Comparison of ENCODE assay signal across 8 mouse cellular contexts in the genomic region with DNA sequence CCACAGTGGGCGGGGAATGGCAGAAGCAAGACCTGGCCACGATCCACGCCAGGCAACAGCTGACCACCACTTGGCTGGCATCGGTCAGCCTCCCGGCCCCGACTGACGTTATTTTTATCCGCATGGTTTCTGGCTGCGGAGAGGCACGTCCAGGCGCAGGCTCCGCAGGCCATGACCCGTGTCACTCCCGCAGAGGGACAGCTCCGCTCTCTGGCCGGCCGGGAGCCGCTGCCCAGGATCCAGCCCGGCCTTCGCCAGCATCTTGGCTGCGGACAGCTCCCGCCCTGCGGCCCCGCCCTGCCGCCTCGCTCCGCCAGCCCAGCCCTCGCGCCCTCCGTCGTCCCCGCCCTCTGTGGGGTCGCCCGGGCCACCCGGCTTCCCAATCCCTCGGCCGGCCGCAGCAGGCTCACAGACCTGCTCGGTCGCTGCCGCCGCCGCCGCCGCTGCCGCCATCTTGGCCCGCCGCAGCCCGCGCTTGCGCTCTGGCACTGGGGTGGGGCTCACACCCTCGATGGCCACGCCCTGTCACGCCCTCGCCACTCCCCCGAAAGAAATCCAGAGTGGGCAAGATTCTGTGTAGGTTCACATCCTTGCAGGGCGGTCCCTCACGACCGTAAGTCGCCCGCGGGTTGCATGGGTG. TPM values are rescaled to one million over a fixed set of nuclear protein-coding genes. Genes with fewer than 3 reads are reported as not detected.
DNase-seq lines count a peak whose midpoint lies in the region; ATAC-seq and TF ChIP-seq lines count a peak whose summit lies in the region.

A gene (minus strand): TSS at position 530 of the 640 bp plus-strand sequence.

- DNase-seq in G1E (ENCODE audit: low spot score): no peak
- DNase-seq in cerebellum, adult 8-10 months: peak; percentile 88
- peak; percentile 76 to 90 for DNase-seq in frontal cortex, adult 2 months (ENCODE audit: extremely low spot score in 1 of 2, low spot score in 1 of 2)
- peak; percentile 89 for DNase-seq in hindbrain, embryonic 10.5 days (ENCODE audit: low spot score)
- DNase-seq in layer of hippocampus, postnatal 10 days (ENCODE audit: low spot score in 2 of 2): peak; percentile 78 to 88
- DNase-seq in lung, postnatal 0 days (ENCODE audit: low spot score): peak; percentile 78
- DNase-seq in ovary, postnatal 14 days (ENCODE audit: low spot score): peak; percentile 83
- DNase-seq in thymus, postnatal 10 days (ENCODE audit: low spot score in 2 of 2): peak; percentile 80 to 86

- no peak for ATAC-seq in G1E (ENCODE audit: extremely low read depth, insufficient number of reproducible peaks, low FRiP score, poor library complexity, severe bottlenecking)
- ATAC-seq in lung, postnatal 0 days: peak; percentile 85

- H3K4me1 ChIP-seq in G1E (ENCODE audit: insufficient read depth, low read depth, low read length): peaks cover 13% of the 10 kb centered on the region
- peaks cover 58% of the 10 kb centered on the region for H3K4me1 ChIP-seq in hindbrain, embryonic 10.5 days (replicated peaks)
- H3K4me1 ChIP-seq in lung, postnatal 0 days (ENCODE audit: insufficient read depth, low read depth, low read length): peaks cover 10% of the 10 kb centered on the region; the same call in 1 of the 2 replicates

- TF ChIP-seq CTCF in G1E (IDR thresholded peaks at IDR 0.05; ENCODE audit: low read depth, low read length): no peak
- peak; percentile 28; the same call in 1 of the 2 replicates for TF ChIP-seq CTCF in lung, postnatal 0 days (IDR thresholded peaks at IDR 0.05)

- TF ChIP-seq EP300 in lung, postnatal 0 days (IDR thresholded peaks at IDR 0.05): no peak

- under 1% methylated on average over 62 of the region's 62 CpGs for WGBS in hindbrain, embryonic 10.5 days
- WGBS in lung, postnatal 0 days: under 1% methylated on average over 55 of the region's 62 CpGs

- peak within 1 kb of the TSS; percentile 89 for H3K27ac ChIP-seq in hindbrain, embryonic 10.5 days
- peak within 1 kb of the TSS; percentile 57; the same call in 1 of the 2 replicates for H3K27ac ChIP-seq in lung, postnatal 0 days (ENCODE audit: low read length)

- H3K36me3 ChIP-seq in G1E (replicated peaks): no peaks in the 10 kb centered on the region
- peaks cover 6% of the 10 kb centered on the region for H3K36me3 ChIP-seq in hindbrain, embryonic 10.5 days
- H3K36me3 ChIP-seq in lung, postnatal 0 days (ENCODE audit: insufficient read depth, low read length): no peaks in the 10 kb centered on the region

- peaks cover 28% of the 10 kb centered on the region for H3K27me3 ChIP-seq in G1E (ENCODE audit: insufficient read depth, low read length)
- peaks cover 52% of the 10 kb centered on the region for H3K27me3 ChIP-seq in hindbrain, embryonic 10.5 days (ENCODE audit: insufficient read depth, poor library complexity, severe bottlenecking)
- peaks cover 30% of the 10 kb centered on the region for H3K27me3 ChIP-seq in lung, postnatal 0 days (replicated peaks; ENCODE audit: insufficient read depth, low read length)

- peaks cover 6% of the 10 kb centered on the region for H3K9me3 ChIP-seq in G1E (replicated peaks)
- no peaks in the 10 kb centered on the region for H3K9me3 ChIP-seq in hindbrain, embryonic 10.5 days
- H3K9me3 ChIP-seq in lung, postnatal 0 days (ENCODE audit: low read length): no peaks in the 10 kb centered on the region

- peak within 1 kb of the TSS; percentile 71 for H3K4me2 ChIP-seq in lung, postnatal 0 days (replicated peaks; ENCODE audit: low read depth, low read length)

- peak within 1 kb of the TSS; percentile 44; the same call in 1 of the 2 replicates for H3K9ac ChIP-seq in lung, postnatal 0 days (replicated peaks; ENCODE audit: low read depth)

- H3K4me3 ChIP-seq in G1E (ENCODE audit: low read depth, low read length): peak within 1 kb of the TSS; percentile 38
- H3K4me3 ChIP-seq in hindbrain, embryonic 10.5 days: peak within 1 kb of the TSS; percentile 72
- H3K4me3 ChIP-seq in lung, postnatal 0 days (ENCODE audit: low read depth, low read length): peak within 1 kb of the TSS; percentile 71

RNA-seq across cellular contexts. Expression of the gene that starts here (rescaled TPM):
- total RNA-seq in G1E (2014; fragmentation: Nextera tagmentation) (not detected in 2 replicates), G1E (2017) (0.44 and 0.52 TPM in 2 replicates)
- polyA plus RNA-seq in G1E (2012): 0.04 TPM in 1 of 2 replicates, not detected in the other
- polyA plus RNA-seq in frontal cortex, adult 2 months (2012; rRNA removed): 43.9 and 52.4 TPM in 2 replicates
- polyA plus RNA-seq in hindbrain, embryonic 10.5 days (2016; fragmentation: Nextera tagmentation; extraction: Ambion mirVana): 19.8 and 20.9 TPM in 2 replicates
- total RNA-seq in layer of hippocampus, postnatal 10 days (2021): 10 to 100 TPM; 63.2 to 66.0 TPM
- 16.4 and 16.6 TPM in 2 replicates for polyA plus RNA-seq in lung, postnatal 0 days (2015; fragmentation: Nextera tagmentation; extraction: Ambion mirVana)

Comparison
In these comparisons a context has a peak if more than half of its experiments do, and no peak if none do; other contexts are left out.
1. RNA of the gene that starts here (total RNA-seq): 63.2 to 66.0 TPM in layer of hippocampus, postnatal 10 days; 0.44 to 0.52 TPM in G1E; every median in the first group is over 10 times any median in the second.
2. RNA of the gene that starts here (polyA plus RNA-seq): 43.9 to 52.4 TPM in frontal cortex, adult 2 months, 19.8 to 20.9 TPM in hindbrain, embryonic 10.5 days and 16.4 to 16.6 TPM in lung, postnatal 0 days; 0.04 TPM in G1E; every median in the first group is over 10 times any median in the second.
3. Peak in every context shown above with its lines, with median percentiles within 50 percentile points of each other: H3K4me3 ChIP-seq.